Mouse (Mus musculus): ENCODE results near the gene Luc7l3. TPM values are rescaled to one million over a fixed set of nuclear protein-coding genes. Genes with fewer than 3 reads are reported as not detected.
"Not testable (repeated sequence)": the region's sequence is repeated elsewhere in the genome, so short reads cannot be mapped to it uniquely, and the experiment has no call there.

The Luc7l3 gene
- polyA plus RNA-seq, 1 experiment from 2014 or later = 143 TPM

DNA sequence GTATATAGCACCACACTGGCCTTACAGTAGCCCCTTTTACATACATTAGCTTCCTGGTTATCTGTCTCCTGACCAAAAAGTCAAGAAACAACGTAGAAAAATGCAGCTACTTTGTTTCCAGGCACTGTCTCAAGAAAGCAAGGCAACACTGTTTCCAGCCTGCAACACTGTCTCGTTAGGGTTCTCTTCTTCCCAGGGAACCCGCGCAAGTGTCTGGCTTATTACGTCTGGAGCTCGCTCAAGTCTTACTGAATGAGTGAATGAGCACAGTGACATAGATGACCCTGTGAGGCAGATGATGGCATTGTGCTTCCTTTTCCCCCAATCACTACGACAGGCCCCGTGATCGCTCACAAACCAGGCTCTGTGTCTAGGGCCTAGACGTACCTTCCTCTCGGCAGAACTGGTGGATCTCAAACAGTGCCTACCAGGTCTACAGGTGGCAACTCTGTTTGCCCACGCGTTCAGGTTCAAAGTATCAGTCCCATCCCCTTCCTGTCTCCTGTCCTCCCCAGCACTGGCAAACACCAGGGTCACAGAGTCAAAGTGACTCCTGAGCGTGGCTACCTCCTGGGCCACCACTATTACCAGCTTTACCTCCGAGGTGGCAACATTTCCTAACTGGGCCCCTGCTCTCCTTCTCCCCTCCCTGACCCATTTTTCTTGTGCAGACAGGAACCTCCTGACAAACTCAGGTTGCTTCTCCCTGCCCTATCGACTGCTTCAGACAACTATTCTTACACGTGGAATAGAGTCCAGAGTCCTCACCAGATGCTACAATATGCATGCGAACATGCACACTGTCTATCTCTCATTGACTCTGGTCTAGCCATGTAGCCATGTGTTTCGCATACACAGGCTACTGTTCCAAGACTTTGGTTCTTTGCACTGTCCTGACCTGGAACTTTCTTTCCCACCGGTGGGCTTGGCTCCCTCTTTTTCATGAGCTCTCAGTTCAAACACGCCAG is 48.5 kb downstream of the Luc7l3 start:
- Histone ChIP-seq H3K4me3 (replicated peaks) (no peak overlapping the region), H3K27me3 (no peaks in the 10 kb centered on the region), H3K4me1 (replicated peaks) (peaks cover 22% of the 10 kb centered on the region), H3K9me3 (no peaks in the 10 kb centered on the region), H3K9ac (replicated peaks) (no peak overlapping the region), H3K27ac (no peak overlapping the region), H3K36me3 (no peaks in the 10 kb centered on the region), H3K4me2 (no peak overlapping the region)
- 88% methylated on average over 21 of the region's 21 CpGs for WGBS
- ATAC-seq (ENCODE audit: insufficient number of reproducible peaks, insufficient read depth, low FRiP score, low TSS enrichment, low read depth) = no peak

DNA sequence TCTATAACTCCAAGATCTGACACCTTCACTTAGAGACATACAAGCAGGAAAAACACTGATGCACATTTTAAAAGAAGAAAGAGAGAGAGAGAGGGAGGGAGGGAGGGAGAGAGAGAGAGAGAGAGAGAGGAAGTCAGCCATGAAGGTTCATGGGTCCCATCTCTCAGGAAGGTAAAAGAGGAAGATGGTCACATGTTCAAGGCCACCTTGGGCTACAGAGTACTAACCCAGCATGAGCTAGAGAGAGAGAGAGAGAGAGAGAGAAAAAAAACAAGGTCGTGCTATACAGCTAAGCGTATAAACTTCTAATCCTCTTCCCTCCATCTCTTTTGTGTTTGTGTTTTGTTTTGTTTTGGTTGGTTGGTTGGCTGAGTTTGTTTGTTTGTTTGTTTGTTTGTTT is 50.8 kb downstream of the Luc7l3 start:
- peaks cover 21% of the 10 kb centered on the region for H3K4me1 ChIP-seq (replicated peaks)
- no peaks in the 10 kb centered on the region for H3K27me3 ChIP-seq
- no peak overlapping the region for H3K4me2 ChIP-seq
- no peak overlapping the region for H3K4me3 ChIP-seq (replicated peaks)
- H3K36me3 ChIP-seq = no peaks in the 10 kb centered on the region
- ATAC-seq (ENCODE audit: insufficient number of reproducible peaks, insufficient read depth, low FRiP score, low TSS enrichment, low read depth) = no peak
- no peaks in the 10 kb centered on the region for H3K9me3 ChIP-seq
- no peak overlapping the region for H3K9ac ChIP-seq (replicated peaks)
- 86% methylated on average over 2 of the region's 2 CpGs for WGBS
- H3K27ac ChIP-seq = no peak overlapping the region

DNA sequence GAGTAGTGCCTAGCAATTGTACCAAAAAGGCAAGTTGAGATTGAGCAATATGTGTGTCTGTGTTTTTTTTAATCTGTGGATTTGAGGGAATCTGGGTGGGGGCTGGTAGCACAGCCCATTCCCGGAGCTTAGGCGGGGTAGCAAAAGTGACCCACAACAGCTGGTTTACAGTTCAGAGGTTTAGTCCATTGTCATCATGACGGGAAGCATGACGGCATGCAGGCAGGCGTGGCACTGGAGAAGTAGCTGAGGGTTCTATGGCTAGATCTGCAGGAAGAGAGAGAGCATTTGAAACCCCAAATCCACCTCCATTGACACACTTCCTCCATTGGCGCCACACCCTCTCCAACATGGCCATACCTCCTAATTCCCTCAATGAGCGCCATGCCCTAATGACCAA is 51.9 kb downstream of the Luc7l3 start:
- H3K27ac ChIP-seq = no peak overlapping the region
- 86% methylated on average over 7 of the region's 7 CpGs for WGBS
- no peaks in the 10 kb centered on the region for H3K27me3 ChIP-seq
- peaks cover 27% of the 10 kb centered on the region for H3K4me1 ChIP-seq (replicated peaks)
- H3K9me3 ChIP-seq = no peaks in the 10 kb centered on the region
- no peak overlapping the region for H3K9ac ChIP-seq (replicated peaks)
- no peaks in the 10 kb centered on the region for H3K36me3 ChIP-seq
- no peak overlapping the region for H3K4me3 ChIP-seq (replicated peaks)
- no peak for ATAC-seq (ENCODE audit: insufficient number of reproducible peaks, insufficient read depth, low FRiP score, low TSS enrichment, low read depth)
- no peak overlapping the region for H3K4me2 ChIP-seq

DNA sequence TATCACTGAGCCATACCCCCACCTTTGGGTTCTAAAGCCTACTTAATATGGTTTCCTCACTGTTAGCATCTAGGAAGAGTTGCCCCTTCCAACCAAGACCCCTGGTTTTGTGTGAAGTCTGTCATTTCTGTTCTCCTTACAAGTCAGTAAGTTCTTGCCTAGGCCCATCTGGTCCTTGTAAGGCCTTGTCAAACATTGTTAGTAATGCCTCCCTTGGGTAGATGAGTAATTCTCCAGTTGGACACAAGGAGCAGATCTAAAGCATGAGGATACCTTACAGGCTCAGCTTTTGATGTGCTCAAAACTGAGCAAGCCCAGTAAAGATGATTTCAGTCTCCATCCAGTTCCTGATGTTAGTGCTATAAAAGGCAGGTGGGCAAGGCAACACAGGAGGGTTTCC is 53.0 kb downstream of the Luc7l3 start:
- Histone ChIP-seq H3K4me2 (no peak overlapping the region), H3K4me1 (replicated peaks) (peaks cover 34% of the 10 kb centered on the region), H3K36me3 (no peaks in the 10 kb centered on the region), H3K9ac (replicated peaks) (no peak overlapping the region), H3K9me3 (no peaks in the 10 kb centered on the region), H3K27me3 (no peaks in the 10 kb centered on the region), H3K4me3 (replicated peaks) (no peak overlapping the region), H3K27ac (no peak overlapping the region; the same call in 1 of the 2 replicates)
- no peak for ATAC-seq (ENCODE audit: insufficient number of reproducible peaks, insufficient read depth, low FRiP score, low TSS enrichment, low read depth)

DNA sequence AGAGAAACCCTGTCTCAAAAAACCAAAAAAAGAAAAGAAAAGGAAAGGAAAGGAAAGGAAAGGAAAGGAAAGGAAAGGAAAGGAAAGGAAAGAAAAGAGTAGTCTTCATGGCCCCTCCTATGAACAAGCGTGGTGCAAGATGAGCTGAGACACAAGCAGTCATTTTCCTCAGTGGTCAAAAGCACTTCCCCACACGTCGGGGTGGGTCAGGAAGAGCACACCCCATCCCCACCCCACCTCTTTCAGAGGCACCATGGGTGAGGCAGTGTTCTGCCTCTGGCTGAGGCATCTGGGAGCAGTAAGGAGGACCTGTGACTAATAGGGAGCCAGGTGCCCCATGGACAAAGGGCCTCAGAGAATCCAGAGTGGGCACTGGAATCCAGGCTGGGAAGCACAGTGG is 55.6 kb downstream of the Luc7l3 start:
- not testable (repeated sequence) for H3K4me3 ChIP-seq (replicated peaks); H3K36me3 ChIP-seq; H3K9ac ChIP-seq (replicated peaks); H3K27ac ChIP-seq; H3K27me3 ChIP-seq; ATAC-seq (ENCODE audit: insufficient number of reproducible peaks, insufficient read depth, low FRiP score, low TSS enrichment, low read depth); H3K9me3 ChIP-seq; H3K4me2 ChIP-seq
- WGBS = 87% methylated on average over 3 of the region's 3 CpGs
- peaks cover 21% of the 10 kb centered on the region for H3K4me1 ChIP-seq (replicated peaks)

DNA sequence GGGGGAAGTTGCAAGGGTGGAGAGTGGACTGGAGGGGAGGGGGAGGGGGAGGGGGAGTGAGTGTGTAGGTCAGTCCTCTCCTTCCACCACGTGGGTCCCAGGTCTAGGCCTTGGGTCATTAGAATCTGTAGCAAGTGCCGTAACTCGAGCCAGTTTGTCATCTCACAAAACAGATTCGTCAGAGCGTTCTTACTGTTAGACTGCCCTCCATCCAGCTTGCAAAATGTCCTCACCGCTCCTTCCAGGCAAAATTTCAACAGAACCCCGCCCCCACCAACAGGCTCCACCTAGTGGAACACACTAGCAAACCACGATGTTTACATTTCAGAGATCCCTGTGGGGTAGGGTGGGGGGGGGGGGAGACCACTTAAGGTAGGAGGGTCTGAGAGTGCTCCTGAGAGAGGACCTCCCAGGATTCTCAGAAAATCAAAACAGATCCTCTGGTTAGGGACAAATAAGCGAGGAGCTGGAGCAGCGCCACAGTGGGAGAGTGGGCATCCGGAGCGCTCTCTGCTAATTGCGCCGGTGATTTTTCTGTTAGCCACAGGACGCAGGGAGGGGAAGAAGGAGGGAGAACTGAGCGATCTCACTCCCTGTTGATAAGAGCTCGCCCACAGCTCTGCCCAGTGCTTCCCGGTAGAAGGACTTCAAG is 56.5 kb downstream of the Luc7l3 start:
- peaks cover 21% of the 10 kb centered on the region for H3K4me1 ChIP-seq (replicated peaks)
- H3K9ac ChIP-seq (replicated peaks) = peak overlapping the region; percentile 48
- peak overlapping the region; percentile 79 for H3K27ac ChIP-seq
- no peaks in the 10 kb centered on the region for H3K36me3 ChIP-seq
- peak overlapping the region; percentile 37 for H3K4me3 ChIP-seq (replicated peaks)
- peak; percentile 41; the same call in 1 of the 2 replicates for ATAC-seq (ENCODE audit: insufficient number of reproducible peaks, insufficient read depth, low FRiP score, low TSS enrichment, low read depth)
- peak overlapping the region; percentile 65 for H3K4me2 ChIP-seq
- no peaks in the 10 kb centered on the region for H3K27me3 ChIP-seq
- no peaks in the 10 kb centered on the region for H3K9me3 ChIP-seq
- WGBS = under 1% methylated on average over 18 of the region's 18 CpGs

DNA sequence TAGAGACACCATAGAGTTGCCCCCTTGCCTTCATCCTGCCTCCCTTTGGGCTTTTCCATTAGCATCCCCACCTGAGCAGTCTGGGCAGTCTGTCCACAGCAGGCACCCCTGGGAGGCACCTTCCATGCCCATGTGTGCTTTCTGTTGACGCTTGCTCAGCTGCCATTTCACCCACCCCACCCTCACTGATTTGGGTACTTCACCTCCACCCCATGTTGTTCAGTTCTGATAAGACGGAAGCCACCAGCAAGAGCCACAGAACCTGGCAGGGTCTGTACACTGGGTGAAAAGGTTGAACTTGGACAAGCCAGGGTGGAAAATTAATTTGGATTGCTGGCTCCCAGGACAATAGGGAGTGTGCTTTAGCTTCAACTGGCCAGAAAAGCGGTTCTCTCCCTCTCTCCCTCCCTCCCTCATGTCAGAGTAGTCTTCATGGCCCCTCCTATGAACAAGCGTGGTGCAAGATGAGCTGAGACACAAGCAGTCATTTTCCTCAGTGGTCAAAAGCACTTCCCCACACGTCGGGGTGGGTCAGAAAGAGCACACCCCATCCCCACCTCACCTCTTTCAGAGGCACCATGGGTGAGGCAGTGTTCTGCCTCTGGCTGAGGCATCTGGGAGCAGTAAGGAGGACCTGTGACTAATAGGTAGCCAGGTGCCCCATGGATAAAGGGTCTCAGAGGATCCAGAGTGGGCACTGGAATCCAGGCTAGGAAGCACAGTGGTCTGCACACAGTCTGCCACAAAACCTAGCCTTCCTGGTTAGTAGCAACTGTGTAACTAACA is 60.0 kb downstream of the Luc7l3 start:
- Histone ChIP-seq H3K4me2 (no peak overlapping the region), H3K27ac (no peak overlapping the region), H3K9ac (replicated peaks) (no peak overlapping the region), H3K9me3 (no peaks in the 10 kb centered on the region), H3K36me3 (no peaks in the 10 kb centered on the region), H3K4me1 (replicated peaks) (peaks cover 13% of the 10 kb centered on the region), H3K4me3 (replicated peaks) (no peak overlapping the region), H3K27me3 (no peaks in the 10 kb centered on the region)
- no peak for ATAC-seq (ENCODE audit: insufficient number of reproducible peaks, insufficient read depth, low FRiP score, low TSS enrichment, low read depth)
- 74% methylated on average over 6 of the region's 6 CpGs for WGBS

DNA sequence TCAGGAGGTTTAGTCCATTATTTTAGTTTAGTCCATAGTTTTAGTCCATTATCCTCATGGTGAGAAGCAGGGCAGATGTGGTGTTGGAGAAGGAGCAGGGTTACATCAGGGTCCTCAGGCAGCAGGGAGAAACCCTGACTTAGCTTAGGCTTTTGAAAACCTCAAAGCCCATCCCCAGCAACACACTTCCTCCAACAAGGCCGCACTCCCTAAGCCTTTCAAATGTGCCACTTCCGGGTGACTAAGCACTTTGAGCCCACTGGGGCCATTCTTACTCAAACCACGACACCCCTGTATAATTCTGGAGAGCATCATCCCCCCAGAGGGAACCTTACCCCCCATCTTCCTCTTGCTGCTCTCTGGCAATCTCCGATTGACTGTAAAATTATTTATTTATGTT is 62.0 kb downstream of the Luc7l3 start:
- Histone ChIP-seq H3K36me3 (no peaks in the 10 kb centered on the region), H3K4me1 (replicated peaks) (peaks cover 12% of the 10 kb centered on the region), H3K4me2 (no peak overlapping the region), H3K4me3 (replicated peaks) (no peak overlapping the region), H3K9ac (replicated peaks) (no peak overlapping the region), H3K27me3 (no peaks in the 10 kb centered on the region), H3K27ac (no peak overlapping the region), H3K9me3 (no peaks in the 10 kb centered on the region)
- no peak for ATAC-seq (ENCODE audit: insufficient number of reproducible peaks, insufficient read depth, low FRiP score, low TSS enrichment, low read depth)
- WGBS = 74% methylated on average over 4 of the region's 4 CpGs

DNA sequence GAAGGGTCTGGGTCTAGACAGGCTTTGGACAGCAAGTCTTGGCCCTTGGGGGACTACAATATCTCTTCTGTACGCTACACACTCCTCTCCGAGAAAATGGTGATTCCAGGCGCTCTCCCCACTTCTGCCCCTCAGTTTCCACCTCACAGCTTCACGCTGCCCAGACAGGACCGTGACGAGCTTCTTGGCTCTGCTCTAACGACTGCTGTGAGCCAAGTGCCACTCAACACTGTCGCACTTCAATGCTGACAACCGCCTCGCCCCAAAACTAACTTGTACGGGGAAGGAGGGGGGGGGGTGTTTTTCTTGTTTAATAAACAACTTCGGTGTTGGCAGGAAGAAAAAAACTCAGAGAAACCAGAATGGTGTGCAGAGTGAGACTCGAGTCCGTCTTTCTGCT is 63.8 kb downstream of the Luc7l3 start:
- Histone ChIP-seq H3K36me3 (no peaks in the 10 kb centered on the region), H3K27ac (no peak overlapping the region), H3K9ac (replicated peaks) (no peak overlapping the region), H3K4me3 (replicated peaks) (no peak overlapping the region), H3K4me1 (replicated peaks) (peaks cover 8% of the 10 kb centered on the region), H3K9me3 (no peaks in the 10 kb centered on the region), H3K4me2 (no peak overlapping the region), H3K27me3 (no peaks in the 10 kb centered on the region)
- 71% methylated on average over 14 of the region's 14 CpGs for WGBS
- no peak for ATAC-seq (ENCODE audit: insufficient number of reproducible peaks, insufficient read depth, low FRiP score, low TSS enrichment, low read depth)

DNA sequence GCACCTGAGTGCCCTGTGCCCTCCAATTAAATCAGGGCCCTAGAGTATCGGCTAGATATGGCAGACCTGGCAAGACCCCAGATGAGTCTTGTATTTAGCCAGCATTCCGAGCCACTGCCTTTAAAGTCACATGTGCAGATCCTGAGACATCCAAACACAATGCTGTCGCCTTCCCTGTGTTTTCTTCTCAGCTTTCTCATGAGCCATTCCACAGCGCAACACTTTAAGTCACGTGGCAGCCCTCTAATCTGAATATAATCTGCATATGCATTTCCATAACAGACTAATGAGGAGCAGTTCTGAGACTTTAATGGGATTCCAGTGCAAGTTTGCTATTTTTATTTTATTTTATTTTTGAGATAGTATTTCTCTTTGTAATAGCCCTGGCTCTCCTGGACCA is 66.1 kb downstream of the Luc7l3 start:
- no peak for ATAC-seq (ENCODE audit: insufficient number of reproducible peaks, insufficient read depth, low FRiP score, low TSS enrichment, low read depth)
- 71% methylated on average over 5 of the region's 5 CpGs for WGBS

DNA sequence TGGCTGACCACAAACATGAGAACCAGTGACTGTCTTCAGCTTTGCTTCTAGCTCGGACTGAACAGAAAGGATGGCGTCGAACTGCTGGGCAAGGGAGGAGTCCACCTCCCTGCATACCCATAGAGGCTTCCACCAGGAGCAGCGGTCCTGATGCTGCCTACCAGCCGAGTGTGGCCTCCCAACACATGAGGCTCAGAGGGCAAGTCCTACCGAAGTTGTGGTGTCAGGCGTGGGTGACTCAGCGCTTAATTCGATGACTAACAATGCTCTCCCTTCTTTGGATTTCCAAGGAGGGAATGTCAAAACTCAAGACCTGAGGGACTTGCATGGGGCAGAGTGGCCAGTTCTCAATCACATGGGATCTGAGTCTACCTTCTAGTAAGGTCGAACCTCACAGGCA is 68.1 kb downstream of the Luc7l3 start:
- no peak overlapping the region for H3K4me3 ChIP-seq (replicated peaks)
- H3K36me3 ChIP-seq = no peaks in the 10 kb centered on the region
- H3K9ac ChIP-seq (replicated peaks) = no peak overlapping the region
- no peak overlapping the region for H3K4me2 ChIP-seq
- H3K27me3 ChIP-seq = no peaks in the 10 kb centered on the region
- no peak for ATAC-seq (ENCODE audit: insufficient number of reproducible peaks, insufficient read depth, low FRiP score, low TSS enrichment, low read depth)
- H3K4me1 ChIP-seq (replicated peaks) = peaks cover 8% of the 10 kb centered on the region
- no peaks in the 10 kb centered on the region for H3K9me3 ChIP-seq
- 89% methylated on average over 10 of the region's 10 CpGs for WGBS
- H3K27ac ChIP-seq = no peak overlapping the region

More for the DNA sequence above, 66.1 kb downstream of the Luc7l3 start:
- no peaks in the 10 kb centered on the region for H3K27me3 ChIP-seq
- no peak overlapping the region for H3K27ac ChIP-seq
- no peak overlapping the region for H3K4me3 ChIP-seq (replicated peaks)
- H3K9me3 ChIP-seq = no peaks in the 10 kb centered on the region
- no peak overlapping the region for H3K4me2 ChIP-seq
- no peak overlapping the region for H3K9ac ChIP-seq (replicated peaks)
- H3K4me1 ChIP-seq (replicated peaks) = peaks cover 8% of the 10 kb centered on the region
- H3K36me3 ChIP-seq = no peaks in the 10 kb centered on the region

Data from limb, embryonic 12.5 days (tissue).